Mouse (Mus musculus) adipocyte (in vitro differentiated cells): ENCODE data around the gene Dhx40.
"Not testable (repeated sequence)": the region's sequence is repeated elsewhere in the genome, so short reads cannot be mapped to it uniquely, and the experiment has no call there.

ENCODE experiments used
- DNase-seq: peaks from one replicate; pipeline ENCODE4 v3.0.0-alpha.2; 2016; ENCODE audit warnings: low spot score

Dhx40 gene

GRCm38 (mm10) chr11:86818928-86819327 is 11.4 kb upstream of the Dhx40 start:
- peak; percentile 19 for DNase-seq

- DNase-seq: not testable (repeated sequence)
These were observed 8.7 kb upstream of the Dhx40 start for GRCm38 (mm10) chr11:86816288-86816687.

- DNase-seq: not testable (repeated sequence)
These were observed 6.9 kb upstream of the Dhx40 start for GRCm38 (mm10) chr11:86814481-86814880.

GRCm38 (mm10) chr11:86813256-86813655 is 5.7 kb upstream of the Dhx40 start:
- DNase-seq: not testable (repeated sequence)

- DNase-seq: no peak
These were observed 3.7 kb upstream of the Dhx40 start for GRCm38 (mm10) chr11:86811326-86811630.

GRCm38 (mm10) chr11:86810572-86811325 is 3.2 kb upstream of the Dhx40 start:
- DNase-seq: peak; percentile 60

GRCm38 (mm10) chr11:86809828-86810227 is 2.3 kb upstream of the Dhx40 start:
- peak; percentile 15 for DNase-seq

- DNase-seq: peak; percentile 42
These were observed 507 bp downstream of the Dhx40 start for GRCm38 (mm10) chr11:86807001-86807477.

- DNase-seq: no peak
These were observed 13.4 kb downstream of the Dhx40 start for GRCm38 (mm10) chr11:86794161-86794560.

GRCm38 (mm10) chr11:86787436-86787835 is 20.1 kb downstream of the Dhx40 start:
- not testable (repeated sequence) for DNase-seq

- DNase-seq: no peak
These were observed 21.8 kb downstream of the Dhx40 start for GRCm38 (mm10) chr11:86785767-86786166.

- DNase-seq: no peak
These were observed 37.7 kb downstream of the Dhx40 start for GRCm38 (mm10) chr11:86769884-86770283.

GRCm38 (mm10) chr11:86764501-86764900 is 43.0 kb downstream of the Dhx40 start:
- DNase-seq: no peak

GRCm38 (mm10) chr11:86763127-86763526 is 44.4 kb downstream of the Dhx40 start:
- not testable (repeated sequence) for DNase-seq

- no peak for DNase-seq
These were observed 47.2 kb downstream of the Dhx40 start for GRCm38 (mm10) chr11:86760357-86760756.

GRCm38 (mm10) chr11:86759886-86760285 is 47.7 kb downstream of the Dhx40 start:
- no peak for DNase-seq

GRCm38 (mm10) chr11:86759226-86759625 is 48.3 kb downstream of the Dhx40 start:
- no peak for DNase-seq

- no peak for DNase-seq
These were observed 49.0 kb downstream of the Dhx40 start for GRCm38 (mm10) chr11:86758559-86758958.

GRCm38 (mm10) chr11:86757480-86758371 is 49.8 kb downstream of the Dhx40 start, which contains the start of gene Cltc:
Gene Cltc, minus strand, starts transcription at chr11:86757565.
- DNase-seq: peak; percentile 99

- DNase-seq: no peak
These were observed 50.4 kb downstream of the Dhx40 start for GRCm38 (mm10) chr11:86757142-86757479.

GRCm38 (mm10) chr11:86756156-86757141 is 51.1 kb downstream of the Dhx40 start:
- DNase-seq: peak; percentile 67

- DNase-seq: no peak
These were observed 55.1 kb downstream of the Dhx40 start for GRCm38 (mm10) chr11:86752404-86752803.
